Mouse (Mus musculus) ES-E14 (cell line): Measurements from ENCODE around the gene Sertad3.

ENCODE experiments used
- MAFK ChIP-seq: IDR thresholded peaks from 2 replicates; pipeline ENCODE4 v1.6.1; 2014; ENCODE audit warnings: mild to moderate bottlenecking, low read depth, low read length, inconsistent platforms; ENCODE audit not compliant: insufficient read depth
- ZC3H11A ChIP-seq: IDR thresholded peaks from 2 replicates; pipeline ENCODE4 v1.6.1; 2012; ENCODE audit warnings: low read depth, mild to moderate bottlenecking, inconsistent platforms, low read length, borderline replicate concordance

DNA sequence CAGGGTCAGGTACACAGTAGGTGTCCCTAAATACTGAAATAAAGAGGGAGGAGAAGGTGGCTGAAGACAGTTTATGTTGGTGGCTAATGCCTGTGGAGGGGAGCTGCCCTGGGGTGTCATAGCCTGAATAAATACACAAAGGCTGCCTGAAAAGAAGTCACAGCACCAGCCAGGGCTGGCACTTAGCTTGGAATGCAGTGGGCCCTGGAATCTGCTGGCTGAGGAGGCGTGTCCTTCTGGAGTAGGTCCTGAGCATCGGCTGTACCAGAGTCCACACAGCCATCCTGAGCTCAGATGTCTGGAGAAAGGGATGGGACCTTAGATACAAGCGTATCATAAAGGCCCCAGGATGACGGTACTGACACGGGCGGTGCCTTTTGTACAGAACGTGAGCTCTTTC lies 18.3 kb downstream of the Sertad3 start:
- TF ChIP-seq ZC3H11A, result no peak
- TF ChIP-seq MAFK, result no peak
